Mouse (Mus musculus): ENCODE data around the gene Nt5dc1. TPM values are rescaled to one million over a fixed set of nuclear protein-coding genes. Genes with fewer than 3 reads are reported as not detected.
A peak's percentile ranks its signal among the peaks of the same experiment; 100 is the strongest.

Gene Nt5dc1
- polyA plus RNA-seq, 1 experiment = 0.17 TPM

DNA sequence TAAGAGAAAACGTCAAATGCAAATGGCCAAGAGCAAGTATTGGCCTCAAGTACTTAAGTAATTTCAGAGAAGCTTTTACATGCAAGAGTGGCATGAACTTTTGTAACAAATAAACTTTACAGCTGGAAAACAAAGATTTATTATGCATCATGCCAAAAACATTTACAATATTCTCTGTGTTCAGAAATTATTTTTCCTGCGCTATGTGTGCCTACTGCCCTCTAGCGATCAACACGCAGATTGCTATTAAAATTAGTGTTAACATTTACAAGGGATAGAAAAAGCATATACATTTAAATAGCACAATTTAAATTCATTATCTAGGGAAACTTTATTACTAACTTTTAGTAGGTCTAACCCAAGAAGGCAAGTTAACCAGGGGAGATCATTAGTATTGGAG, 91.7 kb downstream of the Nt5dc1 start:
- H3K4me1 ChIP-seq (ENCODE audit: control insufficient read depth) = no peaks in the 10 kb centered on the region
- TF ChIP-seq GATA1 (IDR thresholded peaks at IDR 0.05; ENCODE audit: low read length) = no peak
- no peak for TF ChIP-seq TAL1 (IDR thresholded peaks at IDR 0.05; ENCODE audit: low read length)
- H3K27me3 ChIP-seq (ENCODE audit: control insufficient read depth) = no peaks in the 10 kb centered on the region

DNA sequence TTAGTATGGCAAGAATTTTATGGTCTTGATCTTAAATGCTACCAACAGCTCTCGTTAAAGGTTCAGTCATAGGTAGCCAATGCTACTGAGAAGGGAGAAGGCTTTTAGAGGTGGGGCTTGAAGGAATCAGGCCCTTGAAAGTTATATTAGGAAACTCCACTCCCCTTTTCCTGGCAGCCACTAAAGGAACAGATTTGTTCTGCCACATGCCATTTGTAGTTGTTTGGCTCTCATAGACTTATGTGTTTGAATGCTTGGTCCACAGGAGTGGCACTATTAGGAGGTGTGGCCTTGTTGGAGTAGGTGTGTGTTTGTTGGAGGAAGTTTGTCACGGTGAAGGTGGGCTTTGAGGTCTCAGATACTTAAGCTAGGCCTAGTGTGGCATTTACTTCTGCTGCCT, 97.5 kb downstream of the Nt5dc1 start:
- no peak for TF ChIP-seq TAL1 (IDR thresholded peaks at IDR 0.05; ENCODE audit: low read length)
- no peaks in the 10 kb centered on the region; the same call in 1 of the 2 replicates for H3K36me3 ChIP-seq (ENCODE audit: control insufficient read depth)

More for the DNA sequence above, 91.7 kb downstream of the Nt5dc1 start:
- no peaks in the 10 kb centered on the region for H3K9me3 ChIP-seq (ENCODE audit: control insufficient read depth, low read length)
- H3K36me3 ChIP-seq (ENCODE audit: control insufficient read depth) = no peaks in the 10 kb centered on the region; the same call in 1 of the 2 replicates
- H3K4me3 ChIP-seq (replicated peaks) = no peak overlapping the region

GRCm38 (mm10) chr10:34317217-34317606, 101.1 kb downstream of the Nt5dc1 start:
- Histone ChIP-seq H3K4me1 (ENCODE audit: control insufficient read depth) (peaks cover 3% of the 10 kb centered on the region; the same call in 1 of the 2 replicates), H3K36me3 (ENCODE audit: control insufficient read depth) (peaks cover 2% of the 10 kb centered on the region; the same call in 1 of the 2 replicates), H3K4me3 (replicated peaks) (no peak overlapping the region), H3K9me3 (ENCODE audit: control insufficient read depth, low read length) (no peaks in the 10 kb centered on the region), H3K27me3 (ENCODE audit: control insufficient read depth) (no peaks in the 10 kb centered on the region)
- TF ChIP-seq TAL1 (IDR thresholded peaks at IDR 0.05; ENCODE audit: low read length) = no peak
- no peak for TF ChIP-seq GATA1 (IDR thresholded peaks at IDR 0.05; ENCODE audit: low read length)

More for the DNA sequence above, 97.5 kb downstream of the Nt5dc1 start:
- Histone ChIP-seq H3K4me1 (ENCODE audit: control insufficient read depth) (peaks cover 3% of the 10 kb centered on the region; the same call in 1 of the 2 replicates), H3K27me3 (ENCODE audit: control insufficient read depth) (no peaks in the 10 kb centered on the region), H3K9me3 (ENCODE audit: control insufficient read depth, low read length) (no peaks in the 10 kb centered on the region), H3K4me3 (replicated peaks) (no peak overlapping the region)

DNA sequence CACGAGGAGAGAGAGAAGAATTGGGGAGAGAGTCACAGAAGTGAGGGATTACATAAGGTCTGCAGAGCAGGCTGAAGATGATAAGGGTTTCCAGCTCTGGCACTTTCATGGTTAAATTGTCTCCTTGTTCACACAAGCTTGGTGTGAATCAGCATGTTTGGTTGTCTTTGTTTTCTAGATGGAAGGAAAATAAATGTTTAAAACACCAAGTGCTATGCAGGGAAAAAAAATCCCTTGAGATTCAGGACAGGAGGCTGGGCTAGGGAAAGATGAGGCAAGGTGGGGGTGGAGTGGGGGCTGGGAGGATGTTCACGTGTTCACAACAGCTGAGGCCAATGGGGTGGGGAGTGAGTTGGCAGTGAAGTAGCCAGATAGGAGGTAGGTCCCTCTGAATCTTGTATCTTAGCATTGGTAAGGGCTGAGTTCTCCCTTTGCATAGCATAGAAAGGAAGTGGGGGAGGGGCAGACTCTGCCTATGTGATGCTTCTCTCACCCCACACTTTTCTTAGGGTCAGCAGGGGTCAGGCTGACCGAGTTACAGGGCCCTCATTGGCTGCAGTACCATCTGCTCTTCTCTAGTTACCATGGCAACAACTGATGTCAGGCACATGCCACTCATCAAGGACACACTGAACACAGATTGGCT, 101.7 kb downstream of the Nt5dc1 start:
- peaks cover 2% of the 10 kb centered on the region; the same call in 1 of the 2 replicates for H3K36me3 ChIP-seq (ENCODE audit: control insufficient read depth)
- H3K4me3 ChIP-seq (replicated peaks) = no peak overlapping the region
- no peaks in the 10 kb centered on the region for H3K9me3 ChIP-seq (ENCODE audit: control insufficient read depth, low read length)
- peaks cover 3% of the 10 kb centered on the region; the same call in 1 of the 2 replicates for H3K4me1 ChIP-seq (ENCODE audit: control insufficient read depth)
- H3K27me3 ChIP-seq (ENCODE audit: control insufficient read depth) = no peaks in the 10 kb centered on the region
- no peak for TF ChIP-seq TAL1 (IDR thresholded peaks at IDR 0.05; ENCODE audit: low read length)
- TF ChIP-seq GATA1 (IDR thresholded peaks at IDR 0.05; ENCODE audit: low read length) = no peak

DNA sequence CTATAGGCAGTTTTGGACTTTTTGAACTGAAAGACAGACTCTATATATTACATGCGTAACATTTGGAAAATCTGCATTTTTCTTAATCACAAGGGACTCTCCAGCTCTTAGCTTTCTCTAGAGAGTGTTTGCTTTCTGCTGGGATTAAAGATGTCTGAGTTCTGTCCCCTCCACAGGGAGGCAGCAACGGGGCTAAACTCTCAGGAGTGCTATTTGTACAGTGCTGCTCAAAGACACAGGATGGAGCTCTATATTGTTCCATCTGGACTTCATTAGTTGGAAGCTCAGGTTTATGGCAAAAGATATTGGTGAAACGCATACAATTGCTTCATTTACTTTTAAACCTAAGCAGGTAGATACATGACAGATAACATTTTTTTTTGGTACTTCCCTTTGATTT, 105.8 kb downstream of the Nt5dc1 start:
- peaks cover 2% of the 10 kb centered on the region; the same call in 1 of the 2 replicates for H3K36me3 ChIP-seq (ENCODE audit: control insufficient read depth)
- peaks cover 3% of the 10 kb centered on the region; the same call in 1 of the 2 replicates for H3K4me1 ChIP-seq (ENCODE audit: control insufficient read depth)
- no peak overlapping the region for H3K4me3 ChIP-seq (replicated peaks)
- no peak for TF ChIP-seq TAL1 (IDR thresholded peaks at IDR 0.05; ENCODE audit: low read length)
- TF ChIP-seq GATA1 (IDR thresholded peaks at IDR 0.05; ENCODE audit: low read length) = no peak
- H3K9me3 ChIP-seq (ENCODE audit: control insufficient read depth, low read length) = no peaks in the 10 kb centered on the region
- no peaks in the 10 kb centered on the region for H3K27me3 ChIP-seq (ENCODE audit: control insufficient read depth)

DNA sequence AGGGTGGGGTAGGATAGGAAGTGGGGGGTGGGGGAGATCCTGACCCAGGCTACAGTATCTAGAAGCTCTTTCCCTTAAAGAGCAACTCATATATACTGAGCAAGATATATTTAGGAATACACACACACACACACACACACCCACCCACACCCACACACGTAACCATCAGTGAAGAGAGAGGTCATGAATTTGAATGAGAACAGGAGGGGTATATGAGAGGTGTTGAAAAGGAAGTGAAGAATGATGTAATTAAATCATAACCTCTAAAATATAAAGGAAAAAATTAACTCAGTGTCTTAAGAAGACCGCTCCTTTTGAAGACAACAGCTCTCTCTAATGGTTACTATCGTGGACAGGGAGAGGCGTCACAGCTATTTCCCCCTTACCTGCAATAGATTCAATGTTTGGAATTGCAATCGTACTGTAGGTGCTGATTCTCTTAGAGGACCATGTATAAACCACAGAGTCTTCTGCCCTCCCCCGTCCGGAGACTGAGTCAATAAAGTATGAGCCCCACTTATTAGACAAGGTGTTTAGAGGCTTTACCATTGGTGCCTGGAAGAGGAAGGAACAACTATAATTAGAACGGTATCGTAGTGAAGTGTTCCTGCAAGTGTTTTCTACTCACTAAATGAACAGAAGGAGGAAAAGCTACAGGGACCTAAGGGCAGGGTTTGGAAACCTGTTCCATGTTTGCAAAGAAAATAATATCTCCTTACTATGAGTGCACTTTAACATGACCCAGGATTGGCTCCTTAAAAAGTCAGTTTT, 108.3 kb downstream of the Nt5dc1 start:
- TF ChIP-seq TAL1 (IDR thresholded peaks at IDR 0.05; ENCODE audit: low read length) (no peak), GATA1 (IDR thresholded peaks at IDR 0.05; ENCODE audit: low read length) (no peak)
- no peaks in the 10 kb centered on the region for H3K27me3 ChIP-seq (ENCODE audit: control insufficient read depth)

DNA sequence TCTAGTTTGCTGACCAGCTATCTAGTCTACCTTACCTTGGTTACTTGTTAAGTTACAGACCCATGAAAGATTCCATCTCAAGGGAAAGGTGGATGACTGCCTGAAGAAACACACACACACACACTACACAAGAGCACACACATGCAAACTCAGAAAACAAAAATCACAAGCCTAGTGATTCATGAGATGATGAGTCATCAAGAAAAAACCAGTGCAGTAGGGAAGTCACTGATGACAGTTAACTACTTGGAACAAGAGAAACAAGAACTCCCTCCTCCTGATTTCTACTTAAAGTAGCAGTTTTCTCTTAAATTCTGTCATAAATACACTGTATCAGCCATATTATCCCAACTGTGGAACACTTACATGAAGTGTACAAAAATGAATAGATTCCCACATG, 111.3 kb downstream of the Nt5dc1 start:
- H3K27me3 ChIP-seq (ENCODE audit: control insufficient read depth) = no peaks in the 10 kb centered on the region
- H3K9me3 ChIP-seq (ENCODE audit: control insufficient read depth, low read length) = no peaks in the 10 kb centered on the region
- no peak for TF ChIP-seq TAL1 (IDR thresholded peaks at IDR 0.05; ENCODE audit: low read length)
- H3K36me3 ChIP-seq (ENCODE audit: control insufficient read depth) = no peaks in the 10 kb centered on the region
- no peaks in the 10 kb centered on the region for H3K4me1 ChIP-seq (ENCODE audit: control insufficient read depth)
- no peak overlapping the region for H3K4me3 ChIP-seq (replicated peaks)

More for the DNA sequence above, 108.3 kb downstream of the Nt5dc1 start:
- peaks cover 2% of the 10 kb centered on the region; the same call in 1 of the 2 replicates for H3K36me3 ChIP-seq (ENCODE audit: control insufficient read depth)
- H3K4me1 ChIP-seq (ENCODE audit: control insufficient read depth) = no peaks in the 10 kb centered on the region
- no peak overlapping the region for H3K4me3 ChIP-seq (replicated peaks)
- no peaks in the 10 kb centered on the region for H3K9me3 ChIP-seq (ENCODE audit: control insufficient read depth, low read length)

GRCm38 (mm10) chr10:34300368-34300767, 118.0 kb downstream of the Nt5dc1 start:
- TF ChIP-seq TAL1 (IDR thresholded peaks at IDR 0.05; ENCODE audit: low read length) = no peak
- no peak for TF ChIP-seq GATA1 (IDR thresholded peaks at IDR 0.05; ENCODE audit: low read length)
- Histone ChIP-seq H3K4me3 (replicated peaks) (no peak overlapping the region), H3K36me3 (ENCODE audit: control insufficient read depth) (no peaks in the 10 kb centered on the region), H3K4me1 (ENCODE audit: control insufficient read depth) (peaks cover 16% of the 10 kb centered on the region), H3K27me3 (ENCODE audit: control insufficient read depth) (peaks cover 23% of the 10 kb centered on the region), H3K9me3 (ENCODE audit: control insufficient read depth, low read length) (no peaks in the 10 kb centered on the region)

DNA sequence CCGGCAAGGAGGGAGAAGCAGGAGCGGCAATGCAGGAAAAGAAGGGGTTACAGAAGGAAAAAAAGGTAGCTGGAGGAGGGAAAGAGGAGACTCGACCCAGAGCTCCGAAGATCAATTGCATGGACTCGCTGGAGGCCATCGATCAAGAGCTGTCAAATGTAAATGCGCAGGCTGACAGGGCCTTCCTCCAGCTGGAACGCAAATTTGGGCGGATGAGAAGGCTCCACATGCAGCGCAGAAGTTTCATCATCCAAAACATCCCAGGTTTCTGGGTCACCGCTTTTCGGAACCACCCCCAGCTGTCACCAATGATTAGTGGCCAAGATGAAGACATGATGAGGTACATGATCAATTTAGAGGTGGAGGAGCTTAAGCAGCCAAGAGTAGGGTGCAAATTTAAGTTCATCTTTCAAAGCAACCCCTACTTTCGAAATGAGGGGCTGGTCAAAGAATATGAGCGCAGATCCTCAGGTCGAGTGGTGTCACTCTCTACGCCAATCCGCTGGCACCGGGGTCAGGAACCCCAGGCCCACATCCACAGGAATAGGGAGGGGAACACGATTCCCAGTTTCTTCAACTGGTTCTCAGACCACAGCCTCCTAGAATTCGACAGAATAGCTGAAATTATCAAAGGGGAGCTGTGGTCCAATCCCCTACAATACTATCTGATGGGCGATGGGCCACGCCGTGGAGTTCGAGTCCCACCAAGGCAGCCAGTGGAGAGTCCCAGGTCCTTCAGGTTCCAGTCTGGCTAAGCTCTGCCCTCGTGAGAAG, 120.2 kb downstream of the Nt5dc1 start:
- H3K9me3 ChIP-seq (ENCODE audit: control insufficient read depth, low read length) = no peaks in the 10 kb centered on the region
- H3K4me3 ChIP-seq (replicated peaks) = peak overlapping the region; percentile 64
- peaks cover 16% of the 10 kb centered on the region for H3K4me1 ChIP-seq (ENCODE audit: control insufficient read depth)
- no peaks in the 10 kb centered on the region for H3K36me3 ChIP-seq (ENCODE audit: control insufficient read depth)
- no peak for TF ChIP-seq GATA1 (IDR thresholded peaks at IDR 0.05; ENCODE audit: low read length)
- peaks cover 23% of the 10 kb centered on the region for H3K27me3 ChIP-seq (ENCODE audit: control insufficient read depth)

All from erythroblast, embryonic 14.5 days (primary cell).